Mouse (Mus musculus) cerebellum, adult 8-10 months (tissue): Measurements from ENCODE around the gene Rhbdl1.
"Not testable (repeated sequence)": the region's sequence is repeated elsewhere in the genome, so short reads cannot be mapped to it uniquely, and the experiment has no call there.

Experiments
- DNase-seq: peaks from one replicate; pipeline ENCODE4 v3.0.0; 2022

Rhbdl1 gene

DNA sequence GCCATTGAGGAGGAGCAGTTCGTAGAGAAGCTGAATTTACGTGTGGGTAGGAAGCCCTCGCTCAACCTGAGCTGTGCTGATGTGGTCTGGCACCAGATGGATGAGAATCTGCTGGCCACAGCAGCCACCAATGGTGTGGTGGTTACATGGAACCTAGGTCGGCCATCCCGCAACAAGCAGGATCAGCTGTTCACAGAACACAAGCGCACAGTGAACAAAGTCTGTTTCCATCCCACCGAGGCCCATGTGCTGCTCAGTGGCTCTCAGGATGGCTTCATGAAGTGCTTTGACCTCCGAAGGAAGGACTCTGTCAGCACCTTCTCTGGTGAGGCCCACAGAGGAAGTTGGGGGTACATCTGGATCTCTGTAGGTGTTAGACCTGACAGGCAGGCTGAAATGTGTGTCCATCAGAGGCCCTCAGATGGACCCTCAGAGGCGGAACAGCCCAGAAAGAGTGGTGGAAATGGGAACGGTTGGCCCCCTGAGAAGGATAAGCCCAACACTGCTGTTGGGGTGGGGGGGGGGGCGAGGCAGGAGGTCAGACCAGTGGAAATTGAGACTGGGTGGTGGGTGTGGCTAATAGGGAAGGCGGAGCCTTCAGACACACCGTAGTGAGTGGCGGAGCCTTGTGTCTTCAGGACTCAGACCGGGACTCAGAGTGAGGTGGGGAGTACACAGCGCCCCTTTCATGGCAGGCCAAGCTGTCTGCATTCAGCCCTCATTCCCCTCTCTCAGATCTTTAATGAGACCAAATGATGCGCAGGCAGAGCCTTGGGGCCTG is 12.5 kb downstream of the Rhbdl1 start:
- no peak for DNase-seq

GRCm38 (mm10) chr17:25823452-25823851 is 13.6 kb downstream of the Rhbdl1 start, which contains the start of gene Wdr24:
Wdr24 (plus strand) TSS chr17:25823627.
- DNase-seq, result peak; percentile 83

GRCm38 (mm10) chr17:25818851-25819780 is 18.0 kb downstream of the Rhbdl1 start:
- no peak for DNase-seq

GRCm38 (mm10) chr17:25817662-25818061 is 19.4 kb downstream of the Rhbdl1 start:
- DNase-seq, result no peak

DNA sequence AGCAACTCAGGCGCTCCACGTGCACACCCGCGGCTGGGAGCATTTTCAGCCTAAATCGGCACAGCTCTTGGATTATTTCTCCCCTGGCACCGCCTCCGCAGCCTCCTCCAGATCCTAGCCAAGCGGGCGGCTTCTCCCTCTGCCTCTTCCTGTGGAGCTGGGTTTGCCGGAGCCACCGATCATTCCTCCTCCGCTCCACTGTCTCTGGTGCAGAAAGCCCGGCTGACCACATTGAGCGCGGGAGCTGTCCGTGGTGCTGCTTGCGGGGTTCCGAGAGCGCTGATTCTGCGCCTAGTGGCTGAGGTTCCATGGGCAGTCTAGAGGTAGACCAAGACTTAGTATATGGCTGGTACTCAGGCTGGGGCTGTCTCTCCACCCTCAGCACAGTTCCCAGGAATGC is 23.6 kb downstream of the Rhbdl1 start:
- DNase-seq, result peak; percentile 61

DNA sequence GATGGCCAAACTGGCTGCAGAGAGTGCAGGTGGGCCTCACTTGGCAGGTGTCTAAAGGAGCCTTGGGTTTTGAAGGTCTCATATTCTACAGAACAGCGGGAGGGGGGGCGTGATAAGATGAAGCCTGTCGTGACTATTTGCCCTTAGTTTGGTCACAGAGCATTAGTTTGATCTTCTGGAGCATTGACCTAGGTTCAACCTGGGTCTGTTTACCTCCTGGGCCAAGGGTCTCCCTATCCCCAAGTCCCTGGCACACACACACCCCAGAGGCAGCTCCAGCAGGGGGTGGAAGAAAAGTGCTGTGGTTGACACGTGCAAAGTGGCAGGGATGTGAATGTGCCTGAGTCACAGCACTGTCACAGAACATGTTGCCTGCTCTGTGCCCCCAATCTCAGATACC is 26.2 kb downstream of the Rhbdl1 start:
- DNase-seq, result no peak

DNA sequence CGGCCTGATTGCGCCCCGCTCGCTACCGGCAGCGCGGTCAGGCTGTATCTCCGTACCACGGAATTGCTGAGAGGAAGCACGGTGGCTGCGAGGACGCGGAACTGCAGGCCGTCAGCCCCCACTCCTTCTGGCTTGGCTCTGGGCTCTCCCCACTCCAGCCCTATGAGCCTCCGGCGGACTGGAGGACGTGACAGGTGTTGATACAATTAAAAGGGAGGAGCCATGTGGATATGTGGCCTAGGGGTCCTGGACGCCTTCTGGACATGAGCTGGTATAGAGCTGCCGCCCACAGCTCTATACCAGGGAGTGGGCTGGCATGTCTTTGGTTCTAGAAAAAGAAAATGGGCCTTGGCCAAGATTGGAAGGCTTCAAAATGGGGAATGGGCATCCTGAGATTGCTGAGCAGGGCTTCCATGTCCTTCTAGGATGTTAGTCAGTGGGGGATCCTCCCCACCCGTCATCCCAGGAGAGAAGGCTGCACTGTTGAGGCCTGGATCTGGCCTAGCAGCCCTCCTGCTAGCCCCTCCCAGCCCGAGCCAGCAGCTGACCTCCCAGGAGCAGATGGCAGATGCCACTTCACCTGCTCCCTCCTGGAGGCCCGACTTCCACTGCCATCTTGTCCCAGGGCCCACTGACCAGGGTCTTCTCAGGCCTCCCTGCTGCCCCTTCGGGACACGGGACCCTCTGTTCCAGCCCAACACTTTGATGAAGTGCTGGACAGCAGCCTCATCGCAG is 27.3 kb downstream of the Rhbdl1 start:
- DNase-seq, result peak; percentile 72

DNA sequence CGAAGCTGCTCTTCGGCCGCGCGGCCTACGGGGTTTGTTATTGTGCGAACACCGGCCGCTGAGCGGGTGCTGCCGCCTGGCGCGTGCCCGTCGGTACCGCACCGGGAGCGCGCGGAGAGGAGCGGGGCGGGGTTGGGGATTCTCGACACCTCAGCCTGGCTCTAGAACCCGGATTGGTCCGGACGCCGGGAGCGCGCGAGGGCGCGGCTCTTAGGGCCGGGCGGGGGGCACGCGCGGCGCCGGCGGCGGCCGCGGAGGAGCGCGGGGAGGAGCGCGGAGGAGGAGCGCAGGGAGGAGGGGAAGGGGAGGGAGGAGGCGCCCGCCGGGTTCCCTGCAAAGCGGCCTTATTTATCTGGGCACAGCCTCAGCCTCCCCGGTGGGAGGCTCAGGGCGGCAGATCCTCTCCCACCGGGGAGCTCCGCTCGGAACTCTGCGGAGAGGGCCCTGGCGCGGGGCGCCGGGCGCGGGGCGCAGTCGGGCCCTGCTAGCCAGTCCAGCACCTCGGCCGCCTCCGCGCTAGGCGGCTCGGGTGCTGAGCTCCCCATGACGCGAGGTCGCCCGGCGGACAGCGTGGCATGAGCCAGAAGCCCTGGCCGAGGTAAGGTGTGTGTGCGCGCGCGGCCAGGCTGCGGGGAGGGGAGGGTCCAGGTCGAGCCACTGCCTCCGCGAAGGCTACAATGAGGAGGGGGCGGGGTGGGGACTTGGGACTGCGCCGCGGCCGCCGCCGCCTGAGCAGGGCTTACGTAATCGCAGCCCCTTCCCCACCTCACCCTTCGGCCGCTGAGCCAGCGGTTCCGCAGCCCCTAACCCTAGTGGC is 28.1 kb downstream of the Rhbdl1 start, which contains the start of gene Fbxl16:
Fbxl16 (plus strand) TSS at position 297 of the 817 bp plus-strand sequence.
- peak; percentile 95 for DNase-seq

GRCm38 (mm10) chr17:25808028-25808427 is 29.1 kb downstream of the Rhbdl1 start:
- no peak for DNase-seq

DNA sequence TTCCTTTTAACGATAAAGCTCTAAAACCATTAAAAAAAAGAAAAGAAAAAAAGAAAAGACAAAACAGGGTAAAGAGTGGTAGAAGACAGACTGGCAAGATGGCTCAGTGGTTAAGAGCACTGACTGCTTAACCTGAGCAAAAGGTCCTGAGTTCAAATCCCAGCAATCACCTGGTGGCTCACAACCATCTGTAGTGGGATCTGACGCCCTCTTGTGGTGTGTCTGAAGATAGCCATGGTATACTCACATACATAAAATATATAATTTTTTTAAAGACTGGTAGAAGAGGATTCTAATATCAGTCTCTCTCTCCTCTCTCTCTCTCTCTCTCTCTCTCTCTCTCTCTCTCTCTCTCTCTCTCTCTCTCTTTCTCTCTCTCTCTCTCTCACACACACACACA is 29.6 kb downstream of the Rhbdl1 start:
- DNase-seq, result not testable (repeated sequence)

DNA sequence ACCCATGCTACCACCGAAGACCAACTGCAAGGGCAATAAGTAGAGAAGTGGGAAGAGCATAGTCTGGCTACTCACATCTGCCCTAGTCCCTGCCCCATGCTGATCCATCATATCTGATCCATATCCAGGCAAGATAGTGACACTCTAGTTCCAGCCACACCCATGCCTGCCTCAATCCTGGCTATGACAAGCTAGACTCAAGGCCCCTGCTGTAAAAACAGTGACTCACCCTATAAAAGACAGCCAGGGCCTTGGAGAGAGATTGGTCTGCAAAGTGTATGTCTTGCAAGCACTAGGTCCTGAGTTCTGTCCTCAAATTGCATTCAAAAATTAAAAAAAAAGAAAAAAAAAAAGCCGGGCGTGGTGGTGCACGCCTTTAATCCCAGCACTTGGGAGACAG is 30.6 kb downstream of the Rhbdl1 start:
- no peak for DNase-seq

- DNase-seq, result no peak
Measured at GRCm38 (mm10) chr17:25802825-25803517, 34.1 kb downstream of the Rhbdl1 start.

DNA sequence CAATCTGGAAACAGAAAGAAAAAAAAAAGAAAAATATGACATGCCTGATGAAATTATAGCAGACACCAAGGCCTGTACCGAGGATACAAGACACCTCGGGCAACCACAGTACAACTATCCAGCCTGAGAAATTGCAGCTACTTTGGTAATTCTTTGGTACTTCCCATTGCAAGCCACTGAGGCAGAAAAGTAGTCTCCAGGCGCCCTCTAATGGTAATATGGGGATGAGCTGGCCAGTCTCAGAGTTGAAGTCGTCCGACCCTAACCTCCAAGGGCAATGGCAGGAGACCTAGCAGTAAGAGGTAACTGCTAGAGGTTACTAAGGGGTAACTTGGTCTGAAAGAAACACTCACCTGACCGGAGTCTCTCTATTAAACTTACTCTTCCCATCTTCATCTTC is 36.1 kb downstream of the Rhbdl1 start:
- peak; percentile 70 for DNase-seq

DNA sequence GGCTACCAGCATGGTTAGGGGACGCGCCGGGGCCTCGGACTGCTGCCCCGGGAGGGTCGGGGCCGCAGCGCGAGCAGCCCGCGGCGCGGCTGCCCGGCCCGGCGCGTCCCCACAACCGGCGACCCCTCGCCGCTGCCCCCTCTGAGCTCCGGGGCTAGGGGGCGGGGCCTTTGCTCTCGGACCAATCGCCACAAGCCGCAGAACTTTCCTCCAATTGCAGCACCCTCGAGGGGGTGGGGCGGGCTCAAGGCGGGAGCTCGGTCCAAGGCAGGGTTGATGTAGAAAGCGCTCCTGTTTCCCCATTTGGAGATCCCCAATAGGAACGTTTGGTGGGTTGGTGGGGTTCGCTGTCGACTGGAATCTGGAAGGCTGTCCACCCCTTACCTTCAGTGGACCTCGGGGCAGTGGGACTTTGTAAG is 40.1 kb downstream of the Rhbdl1 start, which contains the start of gene Metrn:
Metrn (minus strand) TSS at position 186 of the 419 bp plus-strand sequence.
- DNase-seq, result peak; percentile 65

DNA sequence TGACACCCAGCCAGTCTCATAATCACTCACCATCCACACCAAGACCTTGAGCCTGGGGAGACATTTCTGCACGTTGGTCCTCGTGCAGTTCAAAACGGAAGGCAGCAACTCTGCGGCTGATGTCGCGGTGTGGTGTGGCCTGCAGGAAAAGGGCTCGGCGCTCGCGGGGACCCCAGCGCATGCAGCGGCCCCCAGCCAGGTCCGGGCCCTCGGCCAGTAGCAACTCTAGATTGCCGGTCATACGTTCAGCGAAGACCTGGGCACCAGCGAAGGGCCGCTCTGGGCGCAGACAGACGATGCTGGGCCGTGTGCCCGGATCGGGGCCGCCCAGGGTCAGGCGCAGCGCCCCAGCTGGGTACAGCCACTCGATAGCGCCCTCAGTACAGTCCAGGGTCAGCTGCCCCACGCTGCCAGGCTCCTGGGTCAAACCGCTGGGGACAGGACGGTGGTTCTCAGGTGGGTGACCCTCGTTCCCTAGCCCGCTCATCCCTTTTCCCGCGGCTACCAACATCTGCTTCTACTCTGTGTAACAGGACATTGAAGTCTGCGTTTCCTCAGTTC is 40.8 kb downstream of the Rhbdl1 start:
- no peak for DNase-seq

GRCm38 (mm10) chr17:25795609-25796092 is 41.4 kb downstream of the Rhbdl1 start, which contains the start of gene AC134908.4:
AC134908.4 (minus strand) TSS chr17:25795659.
- no peak for DNase-seq

- DNase-seq, result no peak
Measured at GRCm38 (mm10) chr17:25794998-25795397, 42.1 kb downstream of the Rhbdl1 start.

- DNase-seq, result no peak
Measured at GRCm38 (mm10) chr17:25794197-25794596, 42.9 kb downstream of the Rhbdl1 start.

DNA sequence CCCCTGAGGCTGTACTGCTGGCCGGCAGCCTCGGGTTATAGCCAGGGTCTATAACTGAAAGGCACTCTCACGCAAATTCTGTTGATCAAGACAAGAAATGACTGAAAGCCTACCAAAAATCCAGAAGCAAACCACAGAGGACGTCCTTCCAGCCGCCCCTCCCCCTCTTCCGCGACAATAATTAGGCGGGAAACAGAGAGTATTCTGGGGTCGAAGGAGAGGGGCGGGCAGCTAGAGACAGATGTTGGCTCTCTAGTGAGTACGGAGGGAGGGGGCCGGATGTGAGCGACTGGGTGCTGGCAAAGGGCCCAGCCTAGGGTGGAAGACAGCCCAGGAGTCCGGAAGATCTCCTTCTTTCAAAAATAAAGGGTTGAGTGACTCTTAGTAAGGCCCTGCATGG is 44.5 kb downstream of the Rhbdl1 start, which contains the start of gene Fam173a:
Fam173a (minus strand) TSS at position 287 of the 400 bp plus-strand sequence.
- peak; percentile 58 for DNase-seq

DNA sequence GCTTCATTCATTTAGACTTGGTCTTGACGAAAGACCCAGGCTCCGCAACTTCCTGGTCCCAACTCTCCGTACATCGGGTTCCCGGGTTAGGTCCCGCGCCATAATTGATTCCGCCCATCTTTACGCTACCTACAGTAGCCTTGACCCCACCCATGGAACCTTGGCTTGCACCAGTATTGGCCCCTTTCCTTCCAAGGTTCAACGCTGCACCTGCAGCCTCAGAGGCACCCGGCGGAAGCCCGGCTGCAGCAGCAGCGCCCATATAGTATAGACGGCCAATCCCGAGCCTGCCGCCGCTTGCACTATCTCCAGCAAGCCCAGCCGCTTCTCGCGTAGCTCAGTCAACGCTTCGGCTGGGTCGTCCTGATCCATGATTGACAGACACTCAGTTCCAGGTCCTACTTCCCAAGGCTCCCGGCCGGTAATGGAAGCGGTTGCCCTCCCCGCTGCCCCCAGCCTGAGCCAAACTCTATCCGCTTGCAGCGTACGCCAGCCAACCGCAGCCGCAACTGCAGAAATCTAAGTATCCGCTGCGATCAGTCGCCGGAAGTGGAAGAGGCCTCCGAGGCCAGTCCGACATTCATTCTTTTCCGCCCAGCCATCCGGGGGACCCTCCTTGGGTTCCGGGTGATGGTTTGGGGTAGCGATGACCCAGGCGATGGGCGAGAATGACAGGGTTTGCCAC is 45.1 kb downstream of the Rhbdl1 start:
- DNase-seq, result peak; percentile 90
